Mouse (Mus musculus): Measurements from ENCODE around the gene Cd40lg. TPM values are rescaled to one million over a fixed set of nuclear protein-coding genes. Genes with fewer than 3 reads are reported as not detected.

Cd40lg gene
- total and polyA plus RNA-seq, 3 experiments = 0.19 to 0.21 TPM; not detected in 1

GRCm38 (mm10) chrX:57263515-57263914, 51.6 kb downstream of the Cd40lg start:
- TF ChIP-seq TBP (conservative IDR thresholded peaks at IDR 0.05; ENCODE audit: low read depth, low read length) (no peak), SMC3 (IDR thresholded peaks at IDR 0.05; ENCODE audit: low read depth, low read length) (no peak), ZMIZ1 (IDR thresholded peaks at IDR 0.05; ENCODE audit: low read depth, low read length) (no peak), E2F4 (IDR thresholded peaks at IDR 0.05; ENCODE audit: insufficient replicate concordance, low read depth, low read length) (no peak), RCOR1 (conservative IDR thresholded peaks at IDR 0.05; ENCODE audit: low read depth, low read length) (no peak), ELF1 (IDR thresholded peaks at IDR 0.05; ENCODE audit: low read depth, low read length) (no peak), UBTF (IDR thresholded peaks at IDR 0.05; ENCODE audit: low read depth, low read length) (no peak), CHD2 (IDR thresholded peaks at IDR 0.05; ENCODE audit: low read length) (no peak), NRF1 (IDR thresholded peaks at IDR 0.05; ENCODE audit: low read depth, low read length) (no peak), POLR2AphosphoS2 (IDR thresholded peaks at IDR 0.05; ENCODE audit: low read depth, low read length) (no peak), HCFC1 (IDR thresholded peaks at IDR 0.05; ENCODE audit: low read depth, low read length) (no peak), MYC (IDR thresholded peaks at IDR 0.05; ENCODE audit: low read depth, low read length) (no peak), KAT2A (IDR thresholded peaks at IDR 0.05; ENCODE audit: insufficient replicate concordance, low read length) (no peak), JUND (conservative IDR thresholded peaks at IDR 0.05; ENCODE audit: low read depth, low read length) (no peak), ETS1 (conservative IDR thresholded peaks at IDR 0.05; ENCODE audit: low read depth, low read length) (no peak), SIN3A (IDR thresholded peaks at IDR 0.05; ENCODE audit: low read length) (no peak), PAX5 (IDR thresholded peaks at IDR 0.05; ENCODE audit: low read length) (no peak), MEF2A (IDR thresholded peaks at IDR 0.05; ENCODE audit: borderline replicate concordance, low read depth, low read length) (no peak), MAZ (IDR thresholded peaks at IDR 0.05; ENCODE audit: low read depth, low read length) (no peak), RAD21 (IDR thresholded peaks at IDR 0.05; ENCODE audit: low read depth, low read length) (no peak)
- Histone ChIP-seq H3K4me1 (ENCODE audit: control insufficient read depth in 1 of 2, insufficient read depth in 2 of 2) (peaks cover 3 to 41% of the 10 kb centered on the region in 2 experiments; a peak in 3 of 4 replicates), H3K9me3 (replicated peaks; ENCODE audit: low read length) (no peaks in the 10 kb centered on the region), H3K79me2 (replicated peaks; ENCODE audit: control insufficient read depth, extremely low read depth, insufficient read depth, poor library complexity, severe bottlenecking) (no peaks in the 10 kb centered on the region; the same call in 1 of the 2 replicates), H3K27me3 (replicated peaks) (no peaks in the 10 kb centered on the region), H3K4me2 (ENCODE audit: insufficient read depth, low read depth, poor library complexity, severe bottlenecking) (no peak overlapping the region), H3K4me3 (replicated peaks in 1 of 3; ENCODE audit: low read depth in 2 of 3, low read length in 2 of 3, poor library complexity in 1 of 3) (no peak overlapping the region), H3K36me3 (replicated peaks in 1 of 2; ENCODE audit: control insufficient read depth in 1 of 2, insufficient read depth in 1 of 2, low read length in 1 of 2) (peaks cover 4 to 18% of the 10 kb centered on the region in 2 experiments), H3K9ac (ENCODE audit: insufficient read depth, low read depth) (no peak overlapping the region), H3K27ac (ENCODE audit: insufficient read depth, low read depth) (peak overlapping the region; percentile 66; the same call in 1 of the 2 replicates)
- DNase-seq (ENCODE audit: extremely low read depth) = no peak
- dilution Hi-C loops (cut with MboI; ENCODE audit: extremely low pct_ligation_motif_present, extremely low pct_unique_long_range_greater_than_20kb, low sequenced_read_pairs) (no loop called here), in situ Hi-C loops (cut with MboI; ENCODE audit: low pct_ligation_motif_present, low pct_unique_long_range_greater_than_20kb, low sequenced_read_pairs) (no loop called here)

Other genes starting within 250 kb of the Cd40lg start
- gene Brs3, start 169.1 kb upstream of the Cd40lg start, total RNA-seq (2012; rRNA removed) = not detected in 2 replicates
- not detected in 2 replicates for gene Brs3, start 169.1 kb upstream of the Cd40lg start, total RNA-seq (2014; rRNA removed)
- gene Brs3, start 169.1 kb upstream of the Cd40lg start, polyA plus RNA-seq (2012; ENCODE audit: insufficient read length, low read depth) = not detected in 2 replicates
- 22.4 and 25.8 TPM in 2 replicates for gene Htatsf1, start 158.6 kb upstream of the Cd40lg start, total RNA-seq (2012; rRNA removed)
- 22.6 and 24.5 TPM in 2 replicates for gene Htatsf1, start 158.6 kb upstream of the Cd40lg start, total RNA-seq (2014; rRNA removed)
- gene Htatsf1, start 158.6 kb upstream of the Cd40lg start, polyA plus RNA-seq (2012; ENCODE audit: insufficient read length, low read depth) = 45.5 and 51.3 TPM in 2 replicates
- gene Vgll1, start 124.0 kb upstream of the Cd40lg start, total RNA-seq (2012; rRNA removed) = 0.17 TPM in 1 of 2 replicates, not detected in the other
- 0.53 and 0.97 TPM in 2 replicates for gene Vgll1, start 124.0 kb upstream of the Cd40lg start, total RNA-seq (2014; rRNA removed)
- gene Vgll1, start 124.0 kb upstream of the Cd40lg start, polyA plus RNA-seq (2012; ENCODE audit: insufficient read length, low read depth) = not detected in 2 replicates
- 68.9 and 69.8 TPM in 2 replicates for gene Arhgef6, start 126.6 kb downstream of the Cd40lg start, total RNA-seq (2012; rRNA removed)
- gene Arhgef6, start 126.6 kb downstream of the Cd40lg start, total RNA-seq (2014; rRNA removed) = 162 and 167 TPM in 2 replicates
- 206 and 230 TPM in 2 replicates for gene Arhgef6, start 126.6 kb downstream of the Cd40lg start, polyA plus RNA-seq (2012; ENCODE audit: insufficient read length, low read depth)
- 24.6 and 31.4 TPM in 2 replicates for gene Rbmx, start 180.9 kb downstream of the Cd40lg start, total RNA-seq (2012; rRNA removed)
- gene Rbmx, start 180.9 kb downstream of the Cd40lg start, total RNA-seq (2014; rRNA removed) = 27.8 and 29.1 TPM in 2 replicates
- gene Rbmx, start 180.9 kb downstream of the Cd40lg start, polyA plus RNA-seq (2012; ENCODE audit: insufficient read length, low read depth) = 49.9 and 56.3 TPM in 2 replicates
- not detected in 2 replicates for gene Gm364, start 197.0 kb downstream of the Cd40lg start, total RNA-seq (2012; rRNA removed)
- gene Gm364, start 197.0 kb downstream of the Cd40lg start, total RNA-seq (2014; rRNA removed) = not detected in 2 replicates
- not detected in 2 replicates for gene Gm364, start 197.0 kb downstream of the Cd40lg start, polyA plus RNA-seq (2012; ENCODE audit: insufficient read length, low read depth)